Mouse (Mus musculus) embryo, embryonic 10 days (tissue): ENCODE results near the gene Tbc1d9b.

Experiments used
- DNase-seq: peaks from one replicate; pipeline ENCODE4 v3.0.0-alpha.2; 2015; ENCODE audit warnings: low spot score

Tbc1d9b gene

DNA sequence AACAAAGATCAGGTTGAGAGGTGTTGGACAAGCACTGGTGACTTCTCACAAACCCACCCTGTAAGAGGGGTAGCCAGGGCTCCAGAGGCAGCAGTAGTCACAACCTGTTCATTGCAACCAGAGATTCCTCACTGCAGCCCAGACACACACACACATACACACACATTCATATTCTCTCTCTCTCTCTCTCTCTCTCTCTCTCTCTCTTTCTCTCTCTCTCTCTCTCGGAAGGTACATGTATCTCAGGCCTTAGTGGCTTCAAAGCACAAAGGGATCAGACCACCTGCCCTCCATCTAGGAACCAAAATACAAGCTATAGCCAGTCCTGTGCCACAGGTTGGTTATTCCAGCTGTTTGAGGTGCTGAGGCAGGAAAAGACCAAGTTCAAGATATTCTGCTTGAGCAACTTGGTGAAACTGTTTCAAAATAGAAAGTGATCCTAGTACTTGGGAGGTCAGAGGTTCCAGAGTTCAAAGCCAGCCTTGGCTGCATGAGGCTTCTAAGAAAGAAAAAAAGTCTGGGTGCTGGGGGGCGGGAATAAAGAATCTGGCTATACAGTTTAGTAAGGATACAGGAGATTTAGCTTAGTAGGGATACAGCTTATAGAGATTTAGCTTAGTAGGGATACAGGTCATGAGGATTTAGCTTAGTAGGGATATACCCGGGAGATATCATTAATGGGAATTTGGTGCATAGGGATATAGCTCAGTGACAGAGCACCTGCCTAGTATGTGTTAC, 80.3 kb downstream of the Tbc1d9b start:
- DNase-seq, result no peak

DNA sequence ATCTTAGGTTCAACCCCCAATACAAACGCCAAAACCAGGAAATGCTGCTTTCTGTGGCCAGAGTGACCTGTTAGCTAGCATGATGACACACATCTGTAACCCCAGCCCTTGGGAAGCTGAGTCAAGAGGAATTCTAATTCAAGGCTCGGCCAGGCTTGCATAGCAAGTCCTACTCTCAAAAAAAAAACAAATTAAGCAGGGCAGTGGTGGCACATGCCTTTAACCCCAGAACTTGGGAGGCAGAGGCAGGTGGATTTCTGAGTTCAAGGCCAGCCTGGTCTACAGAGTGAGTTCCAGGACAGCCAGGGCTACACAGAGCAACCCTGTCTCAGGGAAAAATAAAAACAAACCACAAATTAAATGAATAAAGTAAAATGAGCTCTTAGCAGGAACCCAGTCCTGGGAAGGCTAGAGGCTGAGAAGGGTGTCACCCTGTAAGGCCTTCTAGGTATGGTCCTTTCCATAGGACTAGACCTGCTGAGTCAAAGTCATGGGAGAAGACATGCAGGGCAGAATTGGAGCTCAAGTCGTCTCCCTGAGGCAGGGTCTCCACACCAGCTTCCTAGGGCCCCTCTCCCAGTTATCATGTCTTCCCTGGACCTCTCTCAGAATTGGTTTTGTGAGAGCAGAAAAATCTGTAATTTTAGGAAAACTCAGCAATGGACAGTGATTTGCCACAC, 81.0 kb downstream of the Tbc1d9b start:
- DNase-seq, result no peak

DNA sequence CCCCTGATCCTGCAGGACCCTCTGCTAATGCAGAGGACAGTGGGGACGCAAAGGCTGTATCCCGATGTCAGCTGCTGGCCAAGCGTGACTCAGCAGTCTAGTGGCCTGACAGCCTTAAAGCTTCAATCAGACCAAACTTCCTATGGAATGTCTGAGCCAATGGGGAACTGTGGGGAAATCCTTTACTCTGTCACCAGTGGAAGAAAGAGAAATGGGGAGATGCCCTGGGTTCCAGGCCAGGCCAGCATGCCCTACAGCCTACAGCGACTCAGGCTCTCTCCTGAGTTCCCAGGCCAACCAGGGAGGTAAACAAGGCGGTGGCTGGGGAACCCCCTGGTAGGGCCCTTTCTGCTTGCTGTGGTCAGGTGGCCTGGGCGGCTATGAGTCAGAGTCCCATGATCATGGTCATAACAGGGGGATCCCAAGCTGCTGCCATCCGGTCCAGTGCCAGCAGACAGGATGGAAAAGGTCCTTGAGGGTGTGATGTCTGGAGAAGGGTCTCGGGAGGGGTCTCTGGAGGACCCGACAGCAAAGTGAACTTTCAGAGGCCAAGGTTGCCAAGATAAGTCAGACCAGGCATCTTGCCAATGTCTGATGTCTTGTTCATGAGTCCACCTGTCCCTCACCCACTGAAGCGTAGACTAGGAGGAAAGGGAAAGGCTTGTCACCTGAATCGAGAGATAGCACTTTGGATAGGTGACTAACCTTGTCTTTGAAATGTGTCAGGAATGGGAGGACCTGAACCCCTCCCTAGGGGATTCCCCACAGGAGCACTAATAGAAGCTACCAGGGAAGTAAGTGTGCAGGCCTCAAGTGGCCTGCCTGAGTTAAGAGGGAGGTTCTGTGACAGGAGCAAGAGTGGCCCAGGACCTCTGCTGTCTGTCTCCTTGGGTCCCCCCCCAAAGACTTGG, 81.9 kb downstream of the Tbc1d9b start:
- DNase-seq, result no peak

DNA sequence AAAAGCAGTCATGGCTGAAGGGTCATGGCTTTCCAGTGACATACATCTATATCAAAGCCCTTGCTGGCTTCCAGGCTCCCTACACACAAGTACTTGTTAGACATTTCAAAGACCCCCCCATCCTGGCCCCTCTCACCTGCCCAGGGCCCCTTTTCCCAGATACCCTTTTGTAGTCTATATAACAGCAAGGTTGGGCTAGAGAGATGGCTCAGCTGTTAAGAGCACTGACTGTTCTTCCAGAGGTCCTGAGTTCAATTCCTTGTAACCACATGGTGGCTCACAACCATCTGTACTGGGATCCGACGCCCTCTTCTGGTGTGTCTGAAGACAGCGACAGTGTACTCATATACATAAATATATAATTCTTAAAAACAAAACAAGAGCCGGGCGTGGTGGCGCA, 83.4 kb downstream of the Tbc1d9b start:
- no peak for DNase-seq

DNA sequence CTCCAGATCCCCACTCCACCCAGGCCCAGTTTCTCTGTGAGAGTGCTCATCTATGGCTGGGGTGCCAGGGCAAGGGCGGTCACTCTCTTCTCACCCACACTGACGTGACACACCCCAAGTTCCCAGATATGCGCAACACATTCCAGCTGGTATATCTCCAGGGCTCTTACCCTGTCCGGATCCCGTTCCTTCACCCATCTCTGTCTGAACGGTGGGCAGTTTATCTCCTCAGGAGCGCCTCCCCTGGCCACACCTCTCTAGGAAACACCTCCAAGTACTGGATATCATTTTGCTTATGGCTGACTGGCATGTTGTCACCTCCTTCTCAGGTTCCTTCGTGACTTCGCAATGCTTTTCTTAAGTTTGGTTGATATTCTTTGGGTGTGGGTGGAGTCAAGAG, 84.4 kb downstream of the Tbc1d9b start:
- DNase-seq, result no peak

DNA sequence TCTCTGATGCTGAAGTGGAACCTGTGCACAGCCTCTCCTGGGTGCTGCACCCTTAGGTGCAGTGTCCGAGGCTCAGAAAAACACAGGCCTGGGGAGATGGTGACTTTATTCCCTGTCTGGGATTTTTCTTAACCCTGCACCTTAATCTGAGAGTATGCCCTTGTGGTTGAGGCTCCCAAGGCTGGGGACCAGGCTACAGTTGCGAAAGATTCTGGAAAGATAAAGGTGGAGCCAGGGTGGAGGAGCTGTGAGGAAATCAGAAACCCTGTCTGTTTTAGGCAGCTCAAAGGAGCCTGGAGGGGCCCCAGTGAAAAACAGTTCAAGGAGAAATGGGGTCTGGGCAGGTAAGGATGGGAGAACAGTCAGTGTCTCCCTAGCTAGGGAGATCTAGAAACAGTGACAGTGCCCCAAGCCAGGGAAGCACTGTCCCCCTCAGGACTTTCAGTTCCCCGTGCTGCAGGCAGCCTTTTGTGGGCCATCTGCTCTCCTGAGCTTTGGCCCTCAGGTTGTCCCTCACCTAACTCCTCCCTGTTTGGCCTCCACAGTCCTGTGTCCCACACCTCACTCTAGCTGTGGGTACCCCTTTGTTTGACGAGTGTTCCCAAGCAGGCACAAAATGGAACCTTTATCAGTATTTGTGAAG, 85.6 kb downstream of the Tbc1d9b start:
- DNase-seq, result no peak

DNA sequence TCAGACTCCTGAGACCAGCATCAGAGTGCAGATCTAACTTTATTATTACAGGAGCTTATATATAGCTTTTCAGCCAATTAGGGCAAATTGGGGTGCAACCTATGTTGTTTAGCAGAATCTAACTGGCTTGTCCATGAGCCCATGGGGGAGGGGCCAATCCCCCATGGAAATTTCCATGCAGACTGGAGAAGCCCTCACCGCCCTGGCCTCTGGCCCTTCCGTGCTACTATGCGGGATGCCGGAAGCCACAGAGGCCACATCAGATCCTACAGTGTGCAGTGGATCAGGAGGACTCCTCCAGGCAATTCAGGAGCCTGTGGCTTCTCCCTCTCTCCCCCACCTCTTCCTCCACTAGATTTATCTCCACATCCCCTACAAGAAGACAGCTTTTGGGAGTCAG, 86.6 kb downstream of the Tbc1d9b start:
- DNase-seq, result no peak

DNA sequence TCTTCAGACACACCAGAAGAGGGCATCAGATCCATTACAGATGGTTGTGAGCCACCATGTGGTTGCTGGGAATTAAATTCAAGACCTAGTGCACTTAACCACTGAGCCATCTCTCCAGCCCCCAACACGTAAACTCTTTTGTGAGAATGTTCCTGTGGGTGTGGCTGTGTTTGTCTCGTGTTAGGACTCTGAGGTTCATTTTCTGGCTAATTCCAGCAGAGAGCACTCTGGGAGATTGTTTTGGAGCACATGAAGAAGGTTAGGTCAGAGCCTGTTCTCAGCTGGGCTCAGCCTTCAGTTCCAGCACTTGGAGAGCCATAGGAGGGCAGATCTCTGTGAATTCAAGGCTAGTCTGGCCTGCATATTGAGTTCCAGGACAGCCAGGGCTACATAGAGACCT, 88.6 kb downstream of the Tbc1d9b start:
- DNase-seq, result no peak
